Mouse (Mus musculus) frontal cortex, postnatal 25 days (tissue): ENCODE measurements around the gene Mtg1.

Experiments used
- DNase-seq, 2 experiments: peaks; one replicate each; pipeline ENCODE4 v3.0.0; 2022; ENCODE audit warnings: low spot score in 2 of 2

Mtg1 gene

GRCm38 (mm10) chr7:140188391-140189328, 51.3 kb downstream of the Mtg1 start:
- DNase-seq: no peak

DNA sequence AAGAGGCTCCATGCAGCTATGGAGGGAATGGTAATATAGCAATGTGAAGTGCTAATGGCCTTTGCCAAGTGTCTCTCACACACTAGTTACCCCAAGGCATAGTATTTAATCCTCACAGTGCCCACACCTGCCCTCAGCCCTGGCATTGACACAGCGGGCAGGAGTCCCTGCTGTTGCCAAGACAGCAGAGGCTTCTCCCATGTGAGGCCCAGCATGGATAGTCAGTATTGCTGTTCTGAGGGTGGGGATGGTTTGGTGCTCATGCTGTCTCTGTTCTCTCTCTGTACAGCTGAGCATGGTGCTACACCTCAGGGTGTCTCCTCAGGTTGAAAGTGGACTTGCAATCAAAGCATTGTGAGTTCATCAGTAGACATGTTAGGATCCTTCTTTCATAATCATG, 53.1 kb downstream of the Mtg1 start:
- no peak for DNase-seq

DNA sequence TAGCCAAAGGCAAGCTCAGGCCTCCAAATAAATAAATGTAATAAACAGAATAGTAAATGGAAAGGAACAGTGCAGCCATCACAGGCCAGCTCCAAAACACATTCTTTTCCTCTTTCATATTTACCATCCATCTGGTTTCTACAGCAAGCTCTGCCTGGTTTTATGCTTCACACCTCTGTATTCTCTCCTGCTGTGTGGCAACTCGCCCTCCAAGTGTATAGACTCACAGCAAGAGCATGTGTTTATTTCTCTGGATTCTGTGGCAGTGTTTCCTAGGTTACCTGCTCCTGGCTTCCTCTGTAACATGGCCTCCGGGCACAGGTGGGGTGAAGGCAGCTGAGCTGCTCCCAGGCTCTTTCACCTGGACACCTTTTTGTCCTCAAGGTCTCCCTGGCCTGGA, 55.1 kb downstream of the Mtg1 start:
- no peak for DNase-seq

GRCm38 (mm10) chr7:140192851-140193250, 55.5 kb downstream of the Mtg1 start:
- no peak for DNase-seq

DNA sequence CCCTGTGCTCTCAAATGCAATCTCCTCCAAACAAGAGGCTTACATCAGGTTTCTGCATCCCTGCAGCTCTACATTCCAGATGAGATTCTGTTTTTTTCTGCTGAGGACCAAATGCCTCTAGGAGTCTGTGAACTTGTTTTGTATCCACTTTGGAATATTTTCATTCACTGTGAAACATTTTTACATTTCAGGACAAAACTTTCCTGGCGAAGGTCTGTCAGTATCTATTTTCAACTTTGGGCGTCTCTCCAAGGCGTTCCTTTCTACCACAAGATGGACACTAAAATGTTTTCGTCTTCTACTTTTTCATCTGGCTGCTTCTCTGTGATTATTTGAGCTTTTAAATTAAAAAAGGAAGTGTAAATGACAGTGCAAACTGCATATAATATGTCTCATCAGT, 56.7 kb downstream of the Mtg1 start:
- no peak for DNase-seq

- no peak for DNase-seq
These were observed 58.6 kb downstream of the Mtg1 start for GRCm38 (mm10) chr7:140196002-140196401.
